13 mouse cellular contexts compared by ENCODE assay signal in the genomic region with DNA sequence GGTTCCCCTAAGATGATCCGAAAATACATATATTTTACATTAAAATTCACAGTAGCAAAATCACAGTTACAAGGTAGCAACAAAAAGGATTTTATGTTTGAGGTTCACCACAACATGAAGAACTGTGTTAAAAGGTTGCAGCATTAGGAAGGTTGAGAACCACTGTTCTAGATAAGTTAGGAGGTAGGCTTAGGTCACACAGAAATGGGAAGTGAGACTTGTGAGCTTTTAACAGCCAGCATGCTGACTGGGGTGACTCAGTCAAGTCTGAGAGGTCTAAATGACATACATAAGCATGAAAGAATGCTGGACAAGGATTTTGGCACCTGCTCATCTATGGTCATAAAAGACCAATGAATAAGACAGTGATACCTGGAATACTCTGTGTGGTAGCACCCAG.
"Had no signal": no experiment of that assay in that cellular context is flagged by ENCODE, and none has a peak within 500 bp of the region (broad histone marks: within the 10 kb centered on the region; RNA-seq: fewer than 3 reads in every experiment).

No protein-coding gene starts in this region.

- ATAC-seq: liver, embryonic 12.5 days had no signal

- H3K27me3 ChIP-seq: kidney, embryonic 15.5 days; limb, embryonic 15.5 days; liver, embryonic 12.5 days; neural tube, embryonic 13.5 days had no signal

- H3K36me3 ChIP-seq: kidney, embryonic 15.5 days; limb, embryonic 15.5 days; liver, embryonic 12.5 days; midbrain, embryonic 10.5 days; neural tube, embryonic 13.5 days had no signal

- DNase-seq: kidney, adult 18-20 months; kidney, postnatal 14 days; lung, embryonic 14.5 days; lung, postnatal 14 days; midbrain, embryonic 14.5 days; right cerebral cortex, adult 18-20 months; right cerebral cortex, postnatal 25 days; thymus, postnatal 4 days had no signal
